Mouse (Mus musculus) megakaryocyte, embryonic 14.5 days (primary cell): ENCODE data around the gene Slc43a1.

ENCODE experiments used
- FLI1 ChIP-seq: IDR thresholded peaks from 2 replicates; pipeline ENCODE4 v1.6.1; 2012; ENCODE audit warnings: low read length, inconsistent platforms, mixed read lengths
- GATA1 ChIP-seq: IDR thresholded peaks from 3 replicates; pipeline ENCODE4 v1.6.1; 2012; ENCODE audit warnings: mixed read lengths, low read length, inconsistent platforms, borderline replicate concordance

DNA sequence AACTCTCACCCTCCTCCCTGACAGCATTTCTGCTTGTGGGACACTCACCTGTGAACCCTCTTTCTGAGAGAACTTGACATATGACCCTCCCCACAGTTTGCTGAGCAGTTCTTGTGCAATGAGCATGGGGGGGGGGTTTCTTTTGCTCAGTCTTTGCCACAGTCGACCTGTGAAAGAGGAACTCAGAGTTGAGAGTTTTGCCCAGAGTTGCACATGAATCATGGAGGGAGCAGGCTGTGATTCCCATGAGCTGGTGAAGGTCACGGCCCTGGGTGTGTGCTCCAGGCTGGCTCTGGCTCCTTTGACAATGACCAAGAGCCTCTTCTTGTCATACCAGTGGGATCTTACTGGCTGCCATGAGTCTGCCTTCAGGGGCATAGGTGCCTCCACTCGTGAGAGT lies 23.6 kb downstream of the Slc43a1 start:
- TF ChIP-seq GATA1 (no peak), FLI1 (no peak)
